Mouse (Mus musculus): Measurements from ENCODE around the gene St3gal2. TPM values are rescaled to one million over a fixed set of nuclear protein-coding genes. Genes with fewer than 3 reads are reported as not detected.
"Not testable (repeated sequence)": the region's sequence is repeated elsewhere in the genome, so short reads cannot be mapped to it uniquely, and the experiment has no call there.

The St3gal2 gene
- polyA plus RNA-seq, 1 experiment from 2014 or later: 19.1 TPM

GRCm38 (mm10) chr8:110920032-110920772 lies 480 bp downstream of the St3gal2 start:
- DNase-seq (ENCODE audit: low spot score) (no peak), ATAC-seq (ENCODE audit: insufficient read depth, low FRiP score, low TSS enrichment) (peak; percentile 66)
- Histone ChIP-seq H3K4me1 (ENCODE audit: control insufficient read depth, insufficient read depth, low read length) (peaks cover 15% of the 10 kb centered on the region), H3K9ac (ENCODE audit: low read length) (peak overlapping the region; percentile 88), H3K9me3 (ENCODE audit: control insufficient read depth, low read length) (no peaks in the 10 kb centered on the region), H3K4me3 (ENCODE audit: low read depth, low read length) (peak overlapping the region; percentile 82), H3K36me3 (ENCODE audit: control insufficient read depth, insufficient read depth, low read length) (no peaks in the 10 kb centered on the region), H3K4me2 (ENCODE audit: low read depth) (peak overlapping the region; percentile 86), H3K27me3 (ENCODE audit: control insufficient read depth, insufficient read depth, low read length) (no peaks in the 10 kb centered on the region), H3K27ac (ENCODE audit: low read depth, low read length) (peak overlapping the region; percentile 77; the same call in 1 of the 2 replicates)
- under 1% methylated on average over 33 of the region's 37 CpGs for WGBS

DNA sequence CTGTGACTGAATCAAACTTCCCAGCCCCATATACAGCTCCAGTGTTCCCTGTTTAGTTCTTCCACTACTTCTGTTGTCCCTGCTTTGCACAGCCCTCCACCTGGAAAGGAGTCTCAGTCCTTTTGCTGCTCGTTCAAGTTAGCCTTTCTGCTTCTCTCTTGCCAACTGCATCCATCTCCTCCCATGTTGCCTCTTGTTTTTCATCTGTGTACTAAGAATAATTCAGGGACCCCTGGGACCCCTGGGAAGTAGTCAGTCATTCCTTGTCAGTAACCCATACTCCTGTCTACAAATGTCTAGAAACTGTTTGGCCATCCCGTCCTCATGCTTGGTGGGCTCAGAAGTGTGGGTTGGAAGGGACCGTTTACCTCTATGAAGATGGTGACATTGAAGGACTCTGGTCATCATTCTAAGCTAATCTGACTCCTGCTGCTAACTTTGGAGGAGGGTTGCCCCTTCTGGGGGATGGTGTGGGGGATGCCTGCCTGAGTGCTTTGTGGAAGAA lies 1.1 kb downstream of the St3gal2 start:
- Histone ChIP-seq H3K4me2 (ENCODE audit: low read depth) (peak overlapping the region; percentile 86), H3K27me3 (ENCODE audit: control insufficient read depth, insufficient read depth, low read length) (no peaks in the 10 kb centered on the region), H3K9ac (ENCODE audit: low read length) (peak overlapping the region; percentile 88), H3K27ac (ENCODE audit: low read depth, low read length) (no peak overlapping the region; the same call in 1 of the 2 replicates), H3K36me3 (ENCODE audit: control insufficient read depth, insufficient read depth, low read length) (no peaks in the 10 kb centered on the region), H3K4me3 (ENCODE audit: low read depth, low read length) (peak overlapping the region; percentile 82), H3K4me1 (ENCODE audit: control insufficient read depth, insufficient read depth, low read length) (peaks cover 15% of the 10 kb centered on the region), H3K9me3 (ENCODE audit: control insufficient read depth, low read length) (no peaks in the 10 kb centered on the region)
- DNase-seq (ENCODE audit: low spot score) (no peak), ATAC-seq (ENCODE audit: insufficient read depth, low FRiP score, low TSS enrichment) (no peak)
- WGBS: 26% methylated on average over 3 of the region's 3 CpGs

DNA sequence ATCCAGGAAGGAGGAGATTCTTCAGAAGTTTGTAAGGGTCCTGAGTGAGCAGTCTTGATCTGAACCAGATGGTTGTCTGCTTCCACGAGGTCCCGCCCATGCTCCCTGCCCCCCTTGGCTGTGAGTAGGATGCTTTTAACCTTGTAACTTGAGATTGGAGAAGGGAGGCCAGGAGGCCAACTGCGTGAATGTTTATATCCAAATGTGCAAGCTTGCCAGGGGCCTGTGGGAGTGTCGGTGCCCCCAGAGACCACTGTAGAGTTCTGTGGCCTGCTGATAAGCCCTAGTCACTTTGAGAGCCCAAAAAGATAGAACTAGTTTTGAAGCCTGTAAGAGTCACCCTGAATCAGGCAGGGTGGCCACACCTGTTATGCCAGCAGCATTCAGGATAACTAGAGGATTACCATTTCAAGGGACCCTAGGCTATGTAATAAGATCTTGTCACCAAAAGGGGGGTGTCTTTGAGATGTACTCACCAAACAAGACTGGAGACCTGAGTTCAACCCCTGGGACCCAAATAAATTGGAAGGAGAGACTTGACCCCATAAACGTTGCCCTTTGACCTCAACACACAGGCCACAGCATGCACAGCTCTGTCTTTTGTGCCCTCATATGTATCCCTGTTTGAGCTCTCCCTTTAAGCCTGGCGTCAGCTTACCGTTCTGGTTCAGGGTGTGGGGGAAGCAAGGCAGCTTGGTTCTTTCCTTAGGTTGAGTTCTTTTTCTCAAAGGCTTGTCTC lies 1.9 kb downstream of the St3gal2 start:
- H3K36me3 ChIP-seq (ENCODE audit: control insufficient read depth, insufficient read depth, low read length): no peaks in the 10 kb centered on the region
- no peak for ATAC-seq (ENCODE audit: insufficient read depth, low FRiP score, low TSS enrichment)
- peak; percentile 42 for DNase-seq (ENCODE audit: low spot score)
- peak overlapping the region; percentile 11; the same call in 1 of the 2 replicates for H3K9ac ChIP-seq (ENCODE audit: low read length)
- peak overlapping the region; percentile 86 for H3K4me2 ChIP-seq (ENCODE audit: low read depth)
- H3K27ac ChIP-seq (ENCODE audit: low read depth, low read length): peak overlapping the region; percentile 29; the same call in 1 of the 2 replicates
- H3K4me1 ChIP-seq (ENCODE audit: control insufficient read depth, insufficient read depth, low read length): peaks cover 15% of the 10 kb centered on the region
- WGBS: 23% methylated on average over 7 of the region's 7 CpGs
- no peaks in the 10 kb centered on the region for H3K9me3 ChIP-seq (ENCODE audit: control insufficient read depth, low read length)
- H3K4me3 ChIP-seq (ENCODE audit: low read depth, low read length): peak overlapping the region; percentile 82
- H3K27me3 ChIP-seq (ENCODE audit: control insufficient read depth, insufficient read depth, low read length): no peaks in the 10 kb centered on the region

- 78% methylated on average over 8 of the region's 8 CpGs for WGBS
- H3K9ac ChIP-seq (ENCODE audit: low read length): no peak overlapping the region
- H3K4me3 ChIP-seq (ENCODE audit: low read depth, low read length): no peak overlapping the region
- no peak overlapping the region for H3K27ac ChIP-seq (ENCODE audit: low read depth, low read length)
- DNase-seq (ENCODE audit: low spot score) (no peak), ATAC-seq (ENCODE audit: insufficient read depth, low FRiP score, low TSS enrichment) (no peak)
- no peaks in the 10 kb centered on the region for H3K9me3 ChIP-seq (ENCODE audit: control insufficient read depth, low read length)
- no peak overlapping the region for H3K4me2 ChIP-seq (ENCODE audit: low read depth)
- no peaks in the 10 kb centered on the region for H3K36me3 ChIP-seq (ENCODE audit: control insufficient read depth, insufficient read depth, low read length)
- H3K27me3 ChIP-seq (ENCODE audit: control insufficient read depth, insufficient read depth, low read length): no peaks in the 10 kb centered on the region
- peaks cover 7% of the 10 kb centered on the region for H3K4me1 ChIP-seq (ENCODE audit: control insufficient read depth, insufficient read depth, low read length)
Measured at GRCm38 (mm10) chr8:110925691-110926140, 6.0 kb downstream of the St3gal2 start.

GRCm38 (mm10) chr8:110926690-110927089 lies 7.0 kb downstream of the St3gal2 start:
- WGBS: 57% methylated on average over 5 of the region's 5 CpGs
- no peak overlapping the region for H3K4me2 ChIP-seq (ENCODE audit: low read depth)
- no peak overlapping the region for H3K27ac ChIP-seq (ENCODE audit: low read depth, low read length)
- no peak overlapping the region for H3K4me3 ChIP-seq (ENCODE audit: low read depth, low read length)
- H3K9me3 ChIP-seq (ENCODE audit: control insufficient read depth, low read length): no peaks in the 10 kb centered on the region
- ATAC-seq (ENCODE audit: insufficient read depth, low FRiP score, low TSS enrichment) (no peak), DNase-seq (ENCODE audit: low spot score) (no peak)
- H3K9ac ChIP-seq (ENCODE audit: low read length): no peak overlapping the region; the same call in 1 of the 2 replicates
- H3K4me1 ChIP-seq (ENCODE audit: control insufficient read depth, insufficient read depth, low read length): peaks cover 3% of the 10 kb centered on the region
- H3K27me3 ChIP-seq (ENCODE audit: control insufficient read depth, insufficient read depth, low read length): no peaks in the 10 kb centered on the region
- no peaks in the 10 kb centered on the region for H3K36me3 ChIP-seq (ENCODE audit: control insufficient read depth, insufficient read depth, low read length)

DNA sequence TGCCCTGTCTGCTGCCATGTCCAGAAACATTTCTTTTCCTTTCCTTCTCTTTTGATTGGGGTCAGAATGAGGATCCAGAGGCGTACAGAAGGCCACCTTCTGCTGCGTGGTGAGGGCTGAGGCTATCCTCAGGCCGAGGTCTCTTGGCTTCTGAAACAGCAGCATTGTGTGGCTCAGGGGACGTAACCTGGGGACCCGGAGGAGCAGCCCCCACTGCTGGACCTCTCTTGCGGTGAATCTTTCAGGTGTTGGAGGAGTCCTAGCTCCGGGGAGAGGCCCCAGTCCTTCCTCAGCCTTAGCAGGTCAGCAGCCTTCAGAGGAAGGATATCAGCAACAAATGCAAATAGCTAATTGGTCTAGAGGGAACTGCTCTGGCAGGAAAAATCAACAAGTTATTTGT lies 8.7 kb downstream of the St3gal2 start:
- no peak overlapping the region for H3K4me3 ChIP-seq (ENCODE audit: low read depth, low read length)
- H3K27ac ChIP-seq (ENCODE audit: low read depth, low read length): no peak overlapping the region
- WGBS: 89% methylated on average over 7 of the region's 7 CpGs
- H3K4me2 ChIP-seq (ENCODE audit: low read depth): no peak overlapping the region
- H3K36me3 ChIP-seq (ENCODE audit: control insufficient read depth, insufficient read depth, low read length): no peaks in the 10 kb centered on the region
- H3K4me1 ChIP-seq (ENCODE audit: control insufficient read depth, insufficient read depth, low read length): no peaks in the 10 kb centered on the region
- no peak overlapping the region for H3K9ac ChIP-seq (ENCODE audit: low read length)
- no peaks in the 10 kb centered on the region for H3K27me3 ChIP-seq (ENCODE audit: control insufficient read depth, insufficient read depth, low read length)
- DNase-seq (ENCODE audit: low spot score) (no peak), ATAC-seq (ENCODE audit: insufficient read depth, low FRiP score, low TSS enrichment) (no peak)
- H3K9me3 ChIP-seq (ENCODE audit: control insufficient read depth, low read length): no peaks in the 10 kb centered on the region

DNA sequence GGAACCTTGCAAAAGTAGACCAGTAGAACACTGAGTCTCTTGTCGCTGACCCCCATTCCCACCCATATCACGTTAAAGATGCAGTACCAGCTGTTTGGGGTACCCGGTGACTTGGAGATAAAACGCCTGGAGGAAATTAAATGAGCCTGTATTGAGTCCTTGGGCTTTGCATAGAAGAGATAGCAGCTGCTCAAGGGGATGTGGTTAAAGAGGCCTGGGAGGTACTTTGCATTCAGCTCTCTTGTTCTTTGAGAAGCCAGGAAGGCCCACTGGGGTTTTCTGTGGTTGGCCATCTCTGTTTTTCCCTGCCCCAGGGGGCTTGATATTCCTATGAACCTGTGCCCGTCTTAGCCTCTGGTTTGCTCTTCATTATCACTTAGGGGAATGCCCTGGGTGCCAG lies 9.3 kb downstream of the St3gal2 start:
- no peaks in the 10 kb centered on the region for H3K9me3 ChIP-seq (ENCODE audit: control insufficient read depth, low read length)
- no peak overlapping the region for H3K27ac ChIP-seq (ENCODE audit: low read depth, low read length)
- ATAC-seq (ENCODE audit: insufficient read depth, low FRiP score, low TSS enrichment): no peak
- H3K9ac ChIP-seq (ENCODE audit: low read length): no peak overlapping the region
- DNase-seq (ENCODE audit: low spot score): no peak
- H3K4me1 ChIP-seq (ENCODE audit: control insufficient read depth, insufficient read depth, low read length): no peaks in the 10 kb centered on the region
- no peak overlapping the region for H3K4me2 ChIP-seq (ENCODE audit: low read depth)
- no peaks in the 10 kb centered on the region for H3K36me3 ChIP-seq (ENCODE audit: control insufficient read depth, insufficient read depth, low read length)
- no peak overlapping the region for H3K4me3 ChIP-seq (ENCODE audit: low read depth, low read length)
- 69% methylated on average over 5 of the region's 5 CpGs for WGBS
- H3K27me3 ChIP-seq (ENCODE audit: control insufficient read depth, insufficient read depth, low read length): no peaks in the 10 kb centered on the region

DNA sequence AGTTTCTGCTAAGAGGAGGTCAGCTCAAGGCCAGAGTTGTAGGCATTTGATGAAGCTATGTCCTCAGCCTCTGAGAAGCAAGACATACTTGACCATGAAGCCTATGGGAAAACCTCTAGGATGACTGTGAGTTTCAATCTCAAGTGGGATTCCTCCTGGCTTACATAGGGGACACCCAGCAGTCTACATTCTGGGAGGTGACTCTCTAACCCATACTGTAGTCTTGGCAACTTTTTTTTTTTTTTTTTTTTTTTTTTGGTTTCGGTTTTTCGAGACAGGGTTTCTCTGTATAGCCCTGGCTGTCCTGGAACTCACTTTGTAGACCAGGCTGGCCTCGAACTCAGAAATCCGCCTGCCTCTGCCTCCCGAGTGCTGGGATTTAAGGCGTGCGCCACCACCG lies 9.9 kb downstream of the St3gal2 start:
- not testable (repeated sequence) for ATAC-seq (ENCODE audit: insufficient read depth, low FRiP score, low TSS enrichment); H3K27ac ChIP-seq (ENCODE audit: low read depth, low read length); H3K36me3 ChIP-seq (ENCODE audit: control insufficient read depth, insufficient read depth, low read length); H3K4me3 ChIP-seq (ENCODE audit: low read depth, low read length); DNase-seq (ENCODE audit: low spot score); H3K4me2 ChIP-seq (ENCODE audit: low read depth); H3K9me3 ChIP-seq (ENCODE audit: control insufficient read depth, low read length); H3K9ac ChIP-seq (ENCODE audit: low read length); H3K4me1 ChIP-seq (ENCODE audit: control insufficient read depth, insufficient read depth, low read length); H3K27me3 ChIP-seq (ENCODE audit: control insufficient read depth, insufficient read depth, low read length)
- 87% methylated on average over 5 of the region's 8 CpGs for WGBS

Data from neural tube, embryonic 11.5 days (tissue).